ENCODE assay signal across 21 mouse cellular contexts in the genomic region with DNA sequence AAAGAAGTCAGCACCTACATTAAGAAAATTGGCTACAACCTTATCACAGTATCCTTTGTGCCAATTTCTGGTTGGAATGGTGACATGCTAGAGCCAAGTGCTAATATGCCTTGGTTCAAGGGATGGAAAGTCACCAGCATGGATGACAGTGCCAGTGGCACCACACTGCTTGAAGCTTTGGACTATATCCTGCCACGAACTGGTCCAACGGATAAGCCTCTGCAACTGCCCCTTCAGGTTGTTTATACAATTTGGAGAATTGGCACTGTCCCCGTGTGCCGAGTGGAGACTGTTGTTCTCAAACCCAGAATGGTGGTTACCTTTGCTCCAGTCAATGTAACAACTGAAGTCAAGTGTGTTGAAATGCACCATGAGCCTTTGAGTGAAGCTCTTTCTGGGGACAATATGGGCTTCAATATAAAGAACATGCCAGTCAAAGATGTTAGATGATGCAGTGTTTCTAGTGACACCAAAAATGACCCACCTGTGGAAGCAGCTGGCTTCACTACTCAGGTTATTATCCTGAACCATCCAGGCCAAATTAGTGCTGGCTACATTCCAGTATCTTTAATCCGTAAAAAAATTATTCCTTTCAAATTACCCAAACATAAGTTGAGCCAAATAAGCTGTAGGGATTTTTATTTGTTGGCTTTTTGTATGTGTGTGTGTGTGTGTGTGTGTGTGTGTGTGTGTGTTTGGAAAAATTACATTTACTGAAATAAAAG.
"Had no signal": no experiment of that assay in that cellular context is flagged by ENCODE, and none has a peak within 500 bp of the region (broad histone marks: within the 10 kb centered on the region; RNA-seq: fewer than 3 reads in every experiment).

No protein-coding gene starts in this region.

- H3K9me3 ChIP-seq: liver, embryonic 12.5 days; liver, embryonic 15.5 days; lung, embryonic 15.5 days; megakaryocyte, embryonic 14.5 days; midbrain, embryonic 10.5 days; neural tube, embryonic 12.5 days; neural tube, embryonic 15.5 days had no signal

- H3K27me3 ChIP-seq: liver, embryonic 12.5 days; liver, embryonic 15.5 days; lung, embryonic 15.5 days; megakaryocyte, embryonic 14.5 days; neural tube, embryonic 12.5 days; neural tube, embryonic 15.5 days had no signal

- H3K9ac ChIP-seq: liver, embryonic 12.5 days; liver, embryonic 15.5 days; lung, embryonic 15.5 days; neural tube, embryonic 12.5 days; neural tube, embryonic 15.5 days had no signal

- ATAC-seq: liver, embryonic 12.5 days had no signal

- DNase-seq: kidney, adult 9 months; kidney, postnatal 14 days; kidney, postnatal 4 days; lung, adult 18-20 months; lung, postnatal 10 days; lung, postnatal 36 days; midbrain, embryonic 14.5 days; right cerebral cortex, adult 18-20 months; right cerebral cortex, postnatal 14 days; right cerebral cortex, postnatal 4 days; thymus, adult 2 months; thymus, postnatal 14 days; thymus, postnatal 4 days had no signal

- H3K4me2 ChIP-seq: liver, embryonic 12.5 days; liver, embryonic 15.5 days; lung, embryonic 15.5 days; neural tube, embryonic 12.5 days; neural tube, embryonic 15.5 days had no signal

- H3K4me1 ChIP-seq: liver, embryonic 12.5 days; liver, embryonic 15.5 days; lung, embryonic 15.5 days; megakaryocyte, embryonic 14.5 days; midbrain, embryonic 10.5 days; neural tube, embryonic 12.5 days; neural tube, embryonic 15.5 days had no signal

- H3K36me3 ChIP-seq: liver, embryonic 12.5 days; liver, embryonic 15.5 days; lung, embryonic 15.5 days; midbrain, embryonic 10.5 days; neural tube, embryonic 12.5 days; neural tube, embryonic 15.5 days had no signal

- H3K4me3 ChIP-seq: liver, embryonic 12.5 days; liver, embryonic 15.5 days; lung, embryonic 15.5 days; megakaryocyte, embryonic 14.5 days; midbrain, embryonic 10.5 days; neural tube, embryonic 12.5 days; neural tube, embryonic 15.5 days had no signal

- H3K27ac ChIP-seq: liver, embryonic 12.5 days; liver, embryonic 15.5 days; lung, embryonic 15.5 days; midbrain, embryonic 10.5 days; neural tube, embryonic 12.5 days; neural tube, embryonic 15.5 days; stomach, postnatal 0 days had no signal
